Mouse (Mus musculus): ENCODE results near the gene Pianp.

DNA sequence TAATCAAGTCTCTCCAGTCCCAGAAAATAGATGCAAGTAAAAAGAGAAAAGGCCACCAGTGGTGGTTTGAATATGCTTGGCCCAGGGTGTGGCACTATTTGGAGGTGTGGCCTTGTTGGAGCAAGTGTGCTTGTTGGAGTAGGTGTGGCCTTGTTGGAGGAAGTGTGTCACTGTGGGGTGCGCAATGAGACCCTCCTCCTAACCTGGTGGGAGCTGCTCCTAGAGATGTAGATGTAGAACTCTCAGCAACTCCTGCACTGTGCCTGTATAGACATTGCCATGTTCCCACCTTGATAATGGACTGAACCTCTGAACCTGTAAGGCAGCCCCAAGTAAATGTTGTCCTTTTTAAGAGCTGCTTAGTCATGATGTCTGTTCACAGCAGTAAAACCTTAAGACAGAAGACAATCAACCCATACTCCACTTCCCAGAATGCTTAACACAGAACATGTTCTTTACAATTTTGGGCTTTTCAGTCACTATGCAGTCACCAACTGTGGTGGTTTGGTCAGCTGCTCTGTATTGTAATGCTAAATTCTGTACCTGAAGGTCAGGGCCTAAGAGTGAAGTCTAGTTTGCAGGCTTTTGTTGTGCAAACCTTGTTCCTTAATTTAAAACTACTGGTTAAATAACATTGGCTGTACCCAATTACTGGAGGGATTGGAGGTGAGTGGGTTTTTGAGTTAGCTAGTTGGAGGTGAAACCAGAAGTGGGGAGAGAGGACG lies 42.3 kb upstream of the Pianp start:
- TF ChIP-seq CTCF (IDR thresholded peaks at IDR 0.05): no peak
- TF ChIP-seq EP300 (IDR thresholded peaks at IDR 0.05; ENCODE audit: insufficient read depth, low read depth, low read length): no peak
- TF ChIP-seq POLR2A (IDR thresholded peaks at IDR 0.05; ENCODE audit: insufficient read depth, low read depth, low read length): no peak

Measured in heart, adult 2 months (tissue).